Mouse (Mus musculus): Measurements from ENCODE around the gene D230025D16Rik.

D230025D16Rik gene

DNA sequence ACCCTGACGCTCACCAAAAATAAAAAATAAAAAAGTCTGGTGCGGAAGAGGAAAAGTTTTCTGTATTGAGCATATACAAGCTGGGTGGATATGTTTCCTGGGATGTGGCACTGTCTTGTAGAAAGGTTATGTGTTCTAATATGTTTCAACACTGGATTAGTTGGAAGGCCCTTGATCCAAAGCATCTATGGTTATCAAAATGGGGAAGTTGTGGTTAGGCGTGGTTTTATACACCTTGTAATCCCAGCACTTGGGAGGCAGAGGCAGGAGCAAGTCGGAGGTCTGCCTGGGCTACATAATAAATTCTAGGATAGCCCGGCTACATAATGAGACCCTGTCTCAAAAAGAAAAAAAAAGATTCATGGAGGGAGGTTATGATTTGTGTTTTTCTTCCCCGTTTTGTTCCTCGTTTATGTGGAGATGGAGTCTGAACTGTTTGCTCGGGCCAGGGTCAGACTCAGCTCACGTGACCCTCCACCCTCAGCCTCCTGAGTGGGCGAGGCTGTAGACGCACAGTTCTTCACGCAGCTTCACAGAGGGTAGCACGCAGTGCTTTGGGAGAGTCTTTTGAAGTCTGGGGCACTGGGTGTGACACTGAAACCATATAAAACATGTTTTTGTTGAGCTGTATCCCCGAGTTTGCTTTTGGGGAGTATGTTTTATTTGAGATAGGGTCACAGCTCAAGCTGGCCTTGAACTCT is 12.6 kb downstream of the D230025D16Rik start:
- DNase-seq, result no peak

DNA sequence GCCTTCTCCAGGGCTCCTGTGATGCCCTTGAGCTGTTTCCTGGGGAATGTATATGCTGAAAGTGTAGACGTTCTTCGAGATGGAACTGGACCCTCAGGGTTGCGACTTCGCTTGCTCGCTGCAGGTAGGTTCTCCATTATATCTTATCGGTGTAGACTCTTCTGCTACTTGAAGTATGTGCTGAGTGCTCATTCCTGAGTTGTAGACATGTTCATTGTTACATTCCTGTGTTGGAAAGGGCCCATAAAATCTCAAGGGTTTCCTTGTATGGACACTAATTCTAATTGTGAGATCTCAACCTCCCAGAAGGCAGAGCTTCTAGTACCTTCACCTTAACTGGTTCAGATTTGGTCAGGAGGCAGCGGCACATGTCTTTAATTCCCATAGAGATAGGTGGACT is 16.1 kb downstream of the D230025D16Rik start:
- DNase-seq, result no peak

DNA sequence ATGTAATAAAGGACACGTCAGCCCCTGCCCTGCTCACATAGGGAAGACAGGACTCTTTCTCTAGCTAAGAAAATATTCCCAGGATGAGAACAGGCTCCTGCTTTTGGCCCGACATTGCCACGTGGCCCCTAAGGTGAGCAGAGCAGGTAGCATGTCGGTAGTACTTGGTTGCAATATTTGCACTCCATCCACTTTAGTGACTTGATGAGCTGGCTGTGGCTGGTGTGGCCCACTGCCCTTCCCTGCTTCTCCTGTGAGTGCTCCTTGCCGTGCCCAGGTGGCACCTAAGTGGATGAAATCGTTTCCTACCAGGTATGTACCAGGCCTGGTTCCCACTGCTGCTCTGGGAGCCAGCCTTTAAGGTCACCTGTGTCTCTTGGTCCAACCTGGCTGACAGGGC is 27.0 kb downstream of the D230025D16Rik start:
- no peak for DNase-seq

DNA sequence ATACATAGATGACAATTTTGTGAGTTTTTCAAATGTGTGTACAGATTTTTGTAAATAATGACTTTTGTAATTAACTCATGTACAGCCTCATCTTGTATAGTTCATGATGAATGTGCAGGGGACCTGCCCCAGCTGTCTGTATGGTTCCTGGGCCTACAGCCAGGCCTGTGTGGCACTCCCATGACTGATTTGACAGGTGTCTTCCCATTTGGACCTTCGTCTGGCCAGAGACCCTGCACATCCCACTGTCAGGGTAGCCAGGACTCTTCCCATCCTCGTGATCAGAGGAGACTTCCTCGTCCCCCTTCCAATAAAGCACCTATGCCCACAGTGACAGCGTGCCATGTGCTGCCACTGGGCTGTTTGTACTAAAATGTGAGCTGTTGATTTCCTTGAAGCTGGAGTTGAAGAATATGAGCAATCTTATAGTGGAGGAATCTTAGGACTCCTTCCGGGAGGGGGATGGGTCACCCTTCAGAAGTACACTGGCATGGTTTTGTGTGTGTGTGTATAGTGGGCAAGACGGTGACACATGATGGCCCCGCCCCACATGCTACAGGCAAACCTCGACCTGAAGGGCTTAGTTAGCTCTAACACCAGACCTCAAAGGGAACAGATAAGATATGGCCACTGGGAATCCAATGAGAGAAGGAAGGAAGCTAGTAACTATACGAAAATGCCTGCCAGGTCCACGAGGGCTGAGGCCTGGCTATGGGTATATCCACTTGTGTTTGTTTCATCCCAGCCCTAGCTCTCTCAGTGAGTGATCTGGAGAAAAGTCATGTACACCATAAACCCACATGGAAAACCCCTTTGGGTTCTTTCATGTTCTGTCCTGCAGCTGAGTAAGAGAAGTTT is 28.0 kb downstream of the D230025D16Rik start:
- no peak for DNase-seq

DNA sequence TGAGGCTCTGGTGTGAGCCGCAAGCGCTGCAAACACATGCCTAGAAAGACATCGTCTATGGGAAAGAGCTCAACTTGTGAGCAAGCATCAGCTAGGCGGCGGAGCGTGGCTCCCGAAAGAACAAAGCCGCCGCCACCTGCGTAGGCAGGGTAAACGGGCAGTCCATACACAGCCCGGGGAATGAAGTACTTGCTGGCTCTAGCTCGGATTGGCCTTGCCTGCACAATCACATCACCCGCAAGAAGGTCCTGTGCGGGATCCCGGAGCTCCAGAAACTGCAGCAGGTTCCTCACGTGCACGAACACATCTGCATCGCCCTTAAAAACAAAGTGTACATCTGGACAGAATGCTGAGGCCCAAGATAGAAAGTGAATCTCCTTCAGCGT is 28.8 kb downstream of the D230025D16Rik start:
- DNase-seq, result no peak

DNA sequence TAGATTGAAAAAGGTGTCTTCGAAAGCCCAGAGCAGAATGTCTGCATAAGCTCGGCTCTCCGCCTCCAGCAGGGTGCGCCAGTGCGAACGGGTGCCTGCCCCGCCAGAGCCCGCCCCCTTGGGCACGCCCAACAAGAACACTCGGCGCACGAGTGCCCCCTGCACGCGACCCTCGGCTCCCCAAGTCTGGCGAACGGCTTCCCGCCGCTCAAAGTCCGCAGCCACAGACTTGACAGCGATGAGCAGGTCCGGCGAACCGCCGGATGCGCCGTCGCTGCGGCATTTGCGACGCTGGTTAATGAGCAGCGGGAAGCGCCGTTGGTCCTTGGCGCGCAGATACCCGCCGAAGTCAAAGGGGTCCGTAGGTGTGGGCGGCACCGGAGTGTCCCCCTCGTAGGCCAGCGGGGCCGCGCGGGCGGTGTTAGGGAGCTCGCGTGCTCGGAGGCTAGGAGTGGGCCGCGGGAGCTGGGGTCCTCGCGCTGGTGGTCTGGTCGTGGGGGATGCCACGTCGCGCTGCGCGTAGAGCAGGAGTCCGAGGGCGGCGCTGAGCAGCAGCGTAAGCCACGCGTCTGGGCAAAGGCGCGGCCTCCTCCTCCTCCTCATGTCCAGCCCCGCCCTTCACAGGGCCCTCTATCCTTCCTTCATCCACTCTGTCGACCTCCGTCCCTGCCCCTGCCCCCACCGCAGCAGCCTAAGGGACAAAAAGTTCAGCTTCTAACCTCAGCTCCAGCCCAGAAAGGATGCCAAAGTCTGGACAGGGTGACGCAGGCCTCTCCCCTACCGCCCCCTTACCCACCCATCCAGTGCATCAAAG is 29.4 kb downstream of the D230025D16Rik start:
- peak; percentile 79 for DNase-seq

DNA sequence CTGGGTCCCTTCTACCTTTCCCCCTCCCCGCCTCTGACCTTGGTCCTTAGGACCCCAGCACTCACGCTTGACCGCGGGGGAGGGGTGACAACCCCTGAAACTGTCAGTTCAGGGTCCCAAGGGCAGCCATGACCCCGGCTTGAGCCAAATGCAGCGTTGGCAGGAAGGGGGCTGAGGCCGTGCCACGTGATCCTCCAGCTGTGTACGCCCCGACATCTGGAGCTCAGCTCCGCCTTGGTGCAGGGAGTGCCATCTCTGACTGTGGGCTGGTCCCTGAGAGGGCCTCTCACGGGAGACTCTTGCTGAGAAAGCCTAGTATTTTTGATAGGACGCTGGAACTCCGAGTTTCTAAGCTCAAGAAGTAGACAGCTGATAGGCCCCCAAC is 30.0 kb downstream of the D230025D16Rik start, which contains the start of gene B3gnt9:
Gene B3gnt9, minus strand, starts transcription at position 188 of the 385 bp plus-strand sequence.
- DNase-seq, result peak; percentile 59

DNA sequence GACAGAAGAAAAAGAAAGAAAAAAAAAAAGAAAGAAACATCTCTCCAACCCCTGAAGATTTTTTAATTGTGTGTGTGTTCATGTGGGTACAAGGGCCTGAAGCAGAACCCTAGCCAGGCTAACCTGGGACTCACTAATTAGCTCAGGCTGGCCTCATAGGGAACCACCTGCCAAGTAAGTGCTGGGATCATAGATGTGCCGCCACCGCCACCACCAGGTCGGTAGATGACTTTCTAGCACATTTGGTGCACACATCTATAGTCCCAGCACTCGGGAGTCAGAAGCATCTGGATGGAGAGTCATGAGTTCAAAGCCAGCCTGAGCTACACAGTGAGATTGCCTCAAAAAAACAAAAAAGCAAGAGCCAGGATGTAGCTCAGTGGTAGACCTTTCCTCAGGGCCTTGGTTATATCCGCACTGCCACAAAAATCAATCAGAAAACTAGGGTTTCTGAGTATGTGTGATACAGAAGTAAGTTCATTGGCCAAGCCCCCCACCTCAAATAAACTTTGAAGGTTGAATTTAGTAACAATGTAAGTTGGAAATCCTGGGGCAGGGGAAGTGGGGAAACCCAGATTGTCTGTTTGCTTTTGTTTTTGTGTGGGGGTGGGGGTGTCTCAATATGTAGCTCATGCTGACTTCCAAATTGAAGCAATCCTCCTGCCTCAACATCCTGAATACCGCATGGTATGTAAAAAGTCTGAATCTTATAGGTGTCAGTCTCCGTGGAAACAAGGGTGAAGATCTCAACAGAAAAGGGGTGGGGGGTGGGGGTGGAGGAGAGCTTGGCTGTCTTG is 32.6 kb downstream of the D230025D16Rik start:
- DNase-seq, result no peak

DNA sequence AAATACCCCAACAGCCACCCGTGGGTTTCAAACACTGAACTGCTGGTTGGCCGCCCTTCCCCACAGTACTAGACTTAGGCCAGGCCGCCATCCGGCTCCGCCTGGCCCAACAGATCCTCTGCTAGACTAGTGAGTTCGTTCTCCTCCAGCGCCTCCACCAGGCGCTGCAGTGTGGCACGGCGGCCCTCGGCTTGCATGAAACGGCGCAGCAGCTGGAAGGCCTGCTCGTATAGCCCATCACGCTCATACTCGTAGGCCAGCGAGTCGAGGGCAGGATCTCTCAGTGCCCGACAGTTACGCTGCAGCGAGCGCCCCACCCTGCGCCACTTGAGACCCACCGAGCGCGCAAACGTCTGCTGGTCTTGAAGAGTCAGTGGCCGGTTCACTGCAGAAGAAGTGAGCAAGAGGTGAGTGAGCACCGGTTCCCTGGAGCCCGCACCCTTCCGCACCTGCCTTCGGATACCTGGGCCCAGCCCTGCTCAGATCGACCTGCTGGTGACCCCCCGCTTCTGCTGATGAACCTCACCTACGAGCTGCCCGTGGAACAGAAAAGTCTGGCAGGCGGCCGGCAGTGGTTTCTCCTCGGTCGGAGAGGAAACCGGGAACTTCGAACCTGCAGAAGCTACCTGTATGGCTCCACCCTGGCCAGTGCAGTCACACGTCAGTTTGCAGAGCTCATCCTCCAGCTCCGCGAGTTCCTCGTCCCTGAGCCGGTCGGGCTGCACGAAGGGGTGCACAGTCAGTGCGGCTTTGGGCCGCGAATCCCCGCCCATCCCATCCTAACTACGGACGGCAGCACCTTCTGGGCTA is 34.2 kb downstream of the D230025D16Rik start:
- DNase-seq, result peak; percentile 46

DNA sequence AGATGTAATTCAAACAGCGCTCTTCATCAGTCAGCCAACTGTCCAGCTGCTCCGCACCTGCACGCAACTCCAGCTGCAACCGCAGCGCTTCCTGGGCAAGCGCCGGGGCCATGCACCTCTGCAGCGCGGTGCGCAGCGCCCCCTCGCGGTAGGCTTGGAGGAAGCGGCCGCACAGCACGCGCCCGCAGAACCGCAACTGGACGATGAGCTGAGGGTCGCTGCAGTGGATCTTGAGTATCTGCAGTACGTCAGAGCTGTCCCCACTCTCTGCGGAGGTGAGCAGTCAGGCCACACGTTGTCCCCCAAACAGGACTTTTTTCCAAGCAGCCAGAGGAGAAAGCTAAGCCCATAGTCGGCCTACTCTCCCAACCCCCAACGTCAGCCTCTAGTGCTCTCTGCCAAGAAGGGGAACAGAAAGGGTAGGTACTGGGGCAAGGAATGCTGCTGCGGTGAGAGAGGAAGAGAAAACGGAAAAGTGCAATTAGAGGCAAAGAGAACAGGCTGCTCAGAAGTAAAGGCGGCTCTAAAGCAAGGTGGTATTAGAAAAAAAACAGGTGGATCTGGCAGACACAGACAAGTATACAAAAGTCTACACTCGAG is 34.9 kb downstream of the D230025D16Rik start:
- DNase-seq, result peak; percentile 67

DNA sequence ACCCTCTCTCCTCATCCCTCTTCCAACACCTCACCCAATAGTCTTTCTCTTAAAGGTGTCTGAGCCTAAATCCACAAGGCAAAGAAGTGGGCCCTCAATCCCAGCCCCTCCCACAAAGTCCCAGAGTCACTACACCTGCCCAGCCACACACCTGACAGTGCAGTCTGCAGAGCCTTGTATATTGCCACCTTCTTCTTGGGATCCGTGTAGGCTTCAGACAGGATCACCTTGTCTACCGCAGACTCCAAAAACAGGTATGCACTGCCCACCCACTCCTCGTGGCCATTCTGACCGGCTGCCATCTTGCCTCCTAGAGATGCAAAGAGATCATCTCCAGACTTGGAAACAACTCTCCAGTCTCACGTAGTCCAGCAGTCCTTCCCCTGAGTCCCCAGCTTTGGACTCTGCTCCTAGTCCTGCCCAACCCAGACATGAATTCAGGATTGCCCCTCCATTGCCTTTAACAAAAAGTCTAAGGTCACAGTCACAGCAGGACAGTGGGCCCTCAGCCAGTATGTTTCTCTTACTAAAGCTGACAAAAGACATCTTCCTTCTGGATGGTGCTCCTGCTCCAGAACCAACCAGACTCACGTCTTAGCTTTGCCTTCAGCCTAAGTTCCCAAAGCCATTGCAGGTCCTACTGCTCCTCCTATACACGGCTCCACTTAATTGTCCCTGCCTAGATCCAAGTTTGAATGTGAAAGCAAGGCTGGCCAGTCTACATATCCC is 35.6 kb downstream of the D230025D16Rik start:
- DNase-seq, result peak; percentile 26

DNA sequence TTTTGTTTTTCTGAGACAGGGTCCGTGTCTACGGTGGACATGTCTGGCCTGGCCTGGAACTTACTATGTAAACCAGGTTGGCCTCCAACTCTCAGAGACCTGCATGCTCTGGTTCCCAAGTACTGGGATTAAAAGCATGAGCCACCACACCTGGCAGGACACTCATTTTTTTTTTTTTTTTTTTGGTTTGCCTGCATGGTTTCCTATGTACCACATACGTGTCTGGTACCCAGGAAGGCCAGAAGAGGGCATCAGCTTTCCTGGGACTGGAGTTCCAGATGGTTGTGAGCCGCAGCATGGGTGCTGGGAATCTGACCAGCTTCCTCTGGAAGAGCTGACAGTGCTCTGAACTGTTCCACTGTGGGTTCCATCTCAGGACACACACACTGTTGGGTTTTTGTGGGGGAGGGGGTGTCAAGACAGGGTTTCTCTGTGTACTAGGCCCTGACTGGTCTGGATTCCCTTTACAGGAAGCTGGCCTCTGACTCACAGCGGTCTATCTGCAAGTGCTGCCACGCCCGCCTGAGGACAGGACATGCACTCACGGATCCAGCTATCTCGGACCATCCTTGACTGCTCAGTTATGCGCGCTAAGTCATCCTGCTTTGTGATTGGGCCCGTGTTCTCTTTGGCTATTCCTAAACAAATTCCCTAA is 36.5 kb downstream of the D230025D16Rik start:
- no peak for DNase-seq

DNA sequence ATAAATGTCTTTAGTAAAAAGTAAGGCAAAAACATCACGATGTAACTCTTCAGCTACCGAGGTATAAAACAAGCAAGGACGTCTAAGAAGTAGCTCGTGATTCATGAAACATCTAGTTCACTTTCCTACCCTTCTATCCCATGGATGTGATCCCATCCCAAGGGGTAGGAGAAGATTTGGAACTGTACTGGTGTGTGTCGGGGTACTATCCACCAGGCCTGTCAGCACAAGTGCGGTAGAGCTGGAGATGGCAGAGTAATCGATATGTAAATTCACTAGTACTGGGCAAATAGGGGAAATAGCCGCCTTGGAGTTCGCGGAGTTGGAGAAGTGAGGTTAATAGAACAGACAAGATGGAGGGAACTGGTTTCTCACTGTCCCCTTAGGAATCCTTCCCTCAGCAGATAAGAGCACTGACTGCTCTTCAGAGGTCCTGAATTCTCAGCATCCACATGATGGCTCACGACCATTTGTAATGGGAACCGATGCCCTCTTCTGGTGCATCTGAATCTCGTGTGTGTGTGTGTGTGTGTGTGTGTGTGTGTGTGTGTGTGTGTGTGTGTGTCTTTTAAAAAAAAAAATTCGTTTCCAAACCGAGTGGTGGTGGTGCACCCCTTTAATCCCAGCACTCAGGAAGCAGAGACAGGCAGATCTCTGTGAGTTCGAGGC is 38.4 kb downstream of the D230025D16Rik start:
- DNase-seq, result no peak

DNA sequence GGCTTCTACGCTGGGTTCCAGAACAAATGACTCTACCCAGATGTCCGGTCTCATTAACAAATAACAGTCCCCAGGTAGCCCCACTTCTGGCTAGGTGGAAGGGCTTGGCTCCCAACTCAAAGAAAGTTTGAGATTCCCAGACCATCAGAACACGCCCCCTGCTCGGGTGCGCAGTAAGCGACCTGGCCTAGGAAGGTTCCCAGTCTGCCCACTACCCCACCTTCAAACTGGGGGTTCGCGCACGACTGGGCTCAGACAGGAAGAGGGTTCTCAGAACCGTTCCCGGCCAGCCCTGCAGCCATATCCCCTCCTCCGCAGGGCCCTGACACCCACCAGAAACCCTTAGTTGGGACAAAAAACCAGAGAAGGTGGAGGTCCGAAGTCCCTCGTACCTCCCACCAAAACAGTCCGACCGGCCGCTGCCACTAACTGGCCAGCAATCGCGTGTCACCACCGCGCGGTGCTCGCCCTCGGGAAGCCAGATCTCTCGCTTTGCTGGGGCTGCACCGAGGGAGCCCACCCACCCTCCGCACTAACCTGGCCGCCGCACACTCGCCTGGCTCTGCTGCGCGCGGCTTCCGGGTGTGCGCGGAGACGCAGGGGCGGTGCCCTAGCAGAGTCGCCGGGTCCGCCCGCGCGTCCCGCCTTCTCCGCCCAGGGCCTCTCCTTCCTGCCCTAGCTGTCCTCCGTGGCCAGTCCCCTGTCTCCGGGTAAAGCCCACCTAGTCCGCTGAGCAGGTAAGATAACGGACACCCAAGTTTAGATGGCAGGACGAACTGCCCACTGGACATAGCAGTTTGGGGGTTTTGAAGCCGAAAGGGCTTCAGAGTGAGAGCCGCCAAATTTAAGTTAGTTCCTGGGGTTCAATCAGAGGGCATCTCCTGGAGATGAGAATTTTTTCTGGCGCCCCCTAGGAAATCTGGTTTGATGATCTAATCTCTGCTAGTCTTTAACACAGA is 39.4 kb downstream of the D230025D16Rik start, which contains the start of the genes Tradd and Fbxl8:
Gene Tradd, minus strand, starts transcription at position 586 of the 959 bp plus-strand sequence.
Gene Fbxl8, plus strand, starts transcription at position 625 of the 959 bp plus-strand sequence.
- peak; percentile 66 for DNase-seq

DNA sequence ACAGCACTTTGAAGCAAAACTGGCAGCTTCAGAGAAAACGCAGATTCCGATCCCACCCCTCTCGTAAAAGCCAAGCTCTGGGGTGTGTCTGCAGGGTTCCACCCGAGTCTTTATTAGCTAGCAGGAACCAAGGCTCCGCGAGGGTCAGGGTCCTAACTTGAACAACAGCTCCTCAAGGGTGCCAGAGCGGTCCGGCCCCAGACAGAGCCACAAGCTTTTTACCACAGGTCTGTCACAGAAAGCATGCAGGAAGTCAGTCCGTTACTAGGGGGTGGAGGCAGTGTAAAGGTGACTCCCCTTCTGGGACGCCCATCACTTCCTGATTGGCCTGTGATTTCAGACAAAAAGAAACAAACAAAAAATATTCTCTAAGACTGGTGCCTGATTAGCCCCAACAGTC is 40.2 kb downstream of the D230025D16Rik start:
- DNase-seq, result peak; percentile 31

DNA sequence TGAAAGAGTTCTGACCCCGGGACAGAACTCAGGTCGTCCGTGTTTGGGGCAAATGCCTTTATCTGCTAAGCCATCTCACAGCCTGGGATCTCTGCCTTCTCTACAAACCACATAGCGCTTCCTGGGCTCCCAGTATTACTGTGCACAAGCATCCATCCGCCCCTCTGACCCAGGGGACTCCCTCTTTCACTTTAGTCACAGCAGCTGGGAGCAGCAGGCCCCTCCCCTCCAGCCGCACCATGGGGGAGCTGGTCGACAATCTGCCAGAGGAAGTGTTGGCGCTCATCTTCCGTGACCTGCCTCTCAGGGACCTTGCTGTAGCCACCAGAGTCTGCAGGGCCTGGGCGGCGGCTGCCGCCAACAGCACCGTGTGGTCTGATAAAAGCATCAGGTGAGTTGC is 41.8 kb downstream of the D230025D16Rik start:
- DNase-seq, result peak; percentile 41

DNA sequence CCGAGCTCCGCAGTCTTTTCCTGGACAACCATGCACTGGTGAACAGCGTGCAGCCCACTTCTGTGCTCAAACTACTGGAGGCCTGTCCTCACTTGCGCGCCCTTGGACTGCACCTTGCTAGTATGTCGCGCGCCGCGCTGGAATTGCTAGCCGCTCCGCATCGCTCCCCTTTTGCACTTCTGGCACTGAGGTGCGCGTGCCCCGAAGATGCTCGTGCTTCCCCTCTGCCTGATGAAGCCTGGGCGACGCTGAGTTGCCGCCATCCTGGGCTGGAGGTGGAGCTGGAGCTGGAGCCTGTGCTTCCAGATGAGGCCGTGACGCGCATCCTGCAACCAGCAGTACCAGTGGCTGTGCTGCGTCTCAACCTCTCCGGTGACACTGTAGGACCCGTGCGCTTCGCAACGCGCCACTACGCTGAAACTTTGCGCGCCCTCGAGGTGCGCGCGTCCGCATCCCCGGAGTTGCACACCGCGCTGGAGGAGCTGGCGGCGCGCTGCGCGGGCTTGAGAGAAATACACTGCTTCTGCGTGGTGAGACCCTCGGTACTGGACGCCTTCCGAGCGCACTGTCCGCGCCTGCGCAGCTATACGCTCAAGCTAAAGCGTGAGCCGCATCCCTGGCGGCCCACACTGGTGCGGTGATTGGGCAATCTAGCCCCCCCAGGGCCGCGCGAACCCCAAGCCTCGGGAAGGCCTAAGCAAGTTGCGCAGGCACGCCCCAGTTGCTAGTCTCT is 43.6 kb downstream of the D230025D16Rik start:
- peak; percentile 84 for DNase-seq
